Mouse (Mus musculus) lung, postnatal 25 days (tissue): ENCODE data around the gene Olfr1055.
"Not testable (repeated sequence)": the region's sequence is repeated elsewhere in the genome, so short reads cannot be mapped to it uniquely, and the experiment has no call there.

Experiments
- DNase-seq: peaks from one replicate; pipeline ENCODE4 v3.0.0; 2022; ENCODE audit warnings: low spot score

The Olfr1055 gene

DNA sequence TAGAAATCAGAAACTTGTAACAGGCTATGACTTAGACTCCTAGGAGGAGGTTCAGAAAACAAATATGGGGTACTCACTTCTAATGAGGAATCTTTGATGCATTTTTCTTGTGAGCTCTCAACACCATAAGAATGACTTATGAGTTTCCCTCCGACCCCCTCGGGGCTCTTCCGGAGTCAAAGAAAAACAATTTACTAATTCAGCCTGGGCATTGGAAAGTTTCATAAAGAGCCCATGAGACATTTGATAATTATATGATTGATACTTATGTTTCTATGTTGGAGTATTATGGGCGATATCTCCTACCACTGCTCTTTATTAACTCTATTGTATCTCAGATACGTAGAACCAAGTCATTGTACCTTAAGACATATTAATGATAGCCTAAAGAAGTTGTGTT lies at the start of gene Olfr1055:
TSS of gene Olfr1055 (minus strand) at position 101 of the 400 bp plus-strand sequence.
- DNase-seq = no peak

DNA sequence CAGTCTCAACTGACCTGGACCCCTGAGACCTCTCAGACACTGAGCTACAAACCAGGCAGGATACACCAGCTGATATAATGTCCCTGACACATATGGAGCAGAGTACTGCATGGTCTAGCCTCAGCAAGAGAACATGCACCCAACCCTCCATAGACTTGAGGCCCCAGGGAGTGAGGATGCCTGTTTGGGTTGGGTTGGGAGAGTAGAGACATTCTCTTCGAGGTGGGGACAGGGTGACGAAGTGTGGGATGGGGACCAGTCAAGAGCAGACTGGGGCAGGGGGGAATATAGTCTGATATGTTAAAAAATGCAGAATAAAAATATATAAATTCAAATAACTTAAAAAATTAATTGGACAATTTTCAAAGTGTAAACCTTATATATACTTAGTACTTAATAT lies 45.0 kb upstream of the Olfr1055 start:
- DNase-seq = no peak

- not testable (repeated sequence) for DNase-seq
These were observed 38.4 kb upstream of the Olfr1055 start, which contains the start of gene Olfr1058 for GRCm38 (mm10) chr2:86388461-86388860. Gene Olfr1058, minus strand, starts transcription at chr2:86388561.

GRCm38 (mm10) chr2:86378293-86378692 lies 28.2 kb upstream of the Olfr1055 start, which contains the start of gene Olfr1057:
Gene Olfr1057, minus strand, starts transcription at chr2:86378393.
- no peak for DNase-seq

DNA sequence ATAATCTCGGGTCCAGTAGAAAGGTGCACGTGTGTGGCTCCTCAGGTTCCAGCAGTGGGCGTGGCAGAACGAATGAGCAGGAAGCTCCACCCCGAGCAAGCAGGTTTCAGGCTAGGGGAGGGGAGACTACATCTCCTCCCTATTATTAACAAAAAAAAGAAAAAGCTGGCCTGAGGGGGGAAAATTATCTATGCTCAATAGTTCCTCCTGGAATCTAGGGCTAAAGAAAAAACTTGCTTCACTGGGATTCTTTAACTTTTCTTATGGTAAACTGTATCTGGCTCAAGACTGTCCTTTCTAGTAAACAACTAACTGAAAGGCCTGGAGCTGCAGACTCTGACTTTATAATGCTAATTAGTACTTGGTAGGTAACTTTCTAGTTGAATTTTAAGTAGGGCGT lies 16.3 kb upstream of the Olfr1055 start:
- not testable (repeated sequence) for DNase-seq

- DNase-seq = no peak
These were observed 12.3 kb upstream of the Olfr1055 start, which contains the start of gene Olfr1056 for GRCm38 (mm10) chr2:86362369-86362768. Gene Olfr1056, minus strand, starts transcription at chr2:86362469.

GRCm38 (mm10) chr2:86351751-86352150 lies 1.7 kb upstream of the Olfr1055 start:
- not testable (repeated sequence) for DNase-seq

DNA sequence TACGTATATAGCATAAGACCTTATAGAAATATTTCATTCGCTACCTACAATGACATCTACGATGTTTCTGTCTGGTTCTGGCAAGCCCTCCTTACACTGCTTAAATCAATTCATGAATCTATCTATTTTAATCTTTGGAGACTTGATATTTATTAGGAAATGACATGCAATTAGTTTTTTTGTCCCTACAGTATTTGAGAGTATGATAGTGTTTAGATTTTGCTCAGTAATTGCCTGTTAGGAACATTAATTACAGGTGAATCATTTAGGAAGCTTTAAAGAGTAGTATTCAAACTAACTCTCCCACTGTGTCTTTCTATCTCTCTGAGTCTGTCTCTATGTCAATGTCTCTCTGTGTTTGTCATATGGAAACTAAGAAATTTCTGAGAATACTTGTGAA lies 14.8 kb downstream of the Olfr1055 start, which contains the start of gene Olfr1054:
TSS of gene Olfr1054 (minus strand) at position 101 of the 400 bp plus-strand sequence.
- no peak for DNase-seq

DNA sequence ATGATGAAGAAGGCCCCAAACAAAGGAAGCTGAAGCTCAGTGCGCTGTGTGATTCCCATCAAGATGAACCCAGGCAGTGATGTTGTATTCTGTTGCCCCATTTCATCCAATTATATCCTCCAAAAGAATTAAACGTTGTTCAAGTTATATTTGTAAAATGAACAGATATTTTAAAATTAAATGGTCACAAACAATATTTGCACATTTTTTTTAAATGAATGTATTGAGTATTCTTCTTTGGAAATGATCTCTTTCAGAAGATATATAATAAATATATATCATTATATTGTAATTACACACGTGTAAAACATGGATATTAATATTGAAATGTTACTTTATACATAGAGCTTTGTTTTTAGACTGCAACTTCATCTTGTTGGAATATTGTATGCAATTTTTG lies 34.9 kb downstream of the Olfr1055 start, which contains the start of gene Olfr1053:
TSS of gene Olfr1053 (minus strand) at position 101 of the 400 bp plus-strand sequence.
- DNase-seq = no peak
